Mouse (Mus musculus) thymus, adult 2 months (tissue): Measurements from ENCODE around the gene Urgcp. TPM values are rescaled to one million over a fixed set of nuclear protein-coding genes. Genes with fewer than 3 reads are reported as not detected.

ENCODE experiments used
- DNase-seq: peaks from one replicate; pipeline ENCODE4 v3.0.0; 2021
- H3K27ac ChIP-seq: fragments of 200-500 bp; 2 replicates; pipeline ENCODE4 v1.5.1; 2012; ENCODE audit warnings: low read length, control low read depth; ENCODE audit not compliant: control insufficient read depth, insufficient read depth
- H3K27me3 ChIP-seq: fragments of 200-500 bp; 2 replicates; pipeline ENCODE4 v1.6.1; 2012; ENCODE audit warnings: mild to moderate bottlenecking, low read length, moderate library complexity, mixed read lengths; ENCODE audit not compliant: control insufficient read depth, insufficient read depth
- H3K36me3 ChIP-seq: fragments of 200-500 bp; 2 replicates; pipeline ENCODE4 v1.6.1; 2012; ENCODE audit warnings: mild to moderate bottlenecking, low read length, moderate library complexity; ENCODE audit not compliant: control insufficient read depth, insufficient read depth
- H3K4me1 ChIP-seq: fragments of 200-500 bp; replicated peaks from 2 replicates; pipeline ENCODE4 v1.6.1; 2012; ENCODE audit warnings: low read length; ENCODE audit not compliant: control insufficient read depth, insufficient read depth
- H3K4me3 ChIP-seq: fragments of 200-500 bp; 2 replicates; pipeline ENCODE4 v1.5.1; 2012; ENCODE audit warnings: mild to moderate bottlenecking, low read length, control low read depth, moderate library complexity; ENCODE audit not compliant: control insufficient read depth, insufficient read depth
- CTCF ChIP-seq: fragments of 200-500 bp; IDR thresholded peaks from 2 replicates; pipeline ENCODE4 v1.5.1; 2012; ENCODE audit warnings: mild to moderate bottlenecking, control low read depth, low read length, moderate library complexity, borderline replicate concordance; ENCODE audit not compliant: control insufficient read depth, poor library complexity, insufficient read depth; ENCODE audit errors: extremely low read depth
- POLR2A ChIP-seq: fragments of 200-500 bp; IDR thresholded peaks from 2 replicates; pipeline ENCODE4 v1.6.1; 2012; ENCODE audit warnings: mild to moderate bottlenecking, low read length, control low read depth, moderate library complexity; ENCODE audit not compliant: control insufficient read depth, poor library complexity, insufficient read depth; ENCODE audit errors: extremely low read depth
- WGBS: fragments of 180-500 bp; shearing (Covaris S2); methylation state at CpG from one replicate; pipeline ENCODE4 v1.1.7; 2018; 5-methylcytosine and 5-hydroxymethylcytosine counted together
- polyA plus RNA-seq: library from polyadenylated mRNA; depleted of rRNA; stranded (reverse); fragments of >200 nt; gene quantifications from 2 replicates; pipeline ENCODE4 v1.2.3, GENCODE M21; 2012

The Urgcp gene
- polyA plus RNA-seq, 1 experiment: 22.2 TPM

DNA sequence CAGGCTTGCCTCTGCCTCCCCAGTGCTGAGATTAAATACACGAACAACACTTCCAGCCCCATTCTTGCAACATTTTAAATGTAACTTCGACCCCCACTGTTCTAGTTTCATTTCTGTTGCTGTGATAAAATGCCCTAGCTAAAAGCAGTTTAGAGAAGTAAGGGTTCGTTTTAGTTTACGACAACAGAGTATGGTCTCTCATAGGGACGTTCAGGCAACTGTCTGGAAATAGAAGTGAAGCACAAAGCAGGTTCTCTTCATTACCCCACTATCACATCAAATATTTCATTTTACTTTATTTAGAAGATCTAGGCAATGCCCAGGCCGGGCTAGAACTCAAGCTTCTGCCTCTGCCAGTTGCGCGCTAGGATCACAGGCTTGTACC, 25.5 kb upstream of the Urgcp start:
- TF ChIP-seq POLR2A: no peak
- no peak for TF ChIP-seq CTCF
- Histone ChIP-seq H3K4me3 (peak overlapping the region; percentile 87), H3K27ac (peak overlapping the region; percentile 72; the same call in 1 of the 2 replicates), H3K27me3 (no peaks in the 10 kb centered on the region), H3K4me1 (peaks cover 11% of the 10 kb centered on the region), H3K36me3 (peaks cover 4% of the 10 kb centered on the region; the same call in 1 of the 2 replicates)
- 33% methylated on average over 8 of the region's 8 CpGs for WGBS
- DNase-seq: no peak

DNA sequence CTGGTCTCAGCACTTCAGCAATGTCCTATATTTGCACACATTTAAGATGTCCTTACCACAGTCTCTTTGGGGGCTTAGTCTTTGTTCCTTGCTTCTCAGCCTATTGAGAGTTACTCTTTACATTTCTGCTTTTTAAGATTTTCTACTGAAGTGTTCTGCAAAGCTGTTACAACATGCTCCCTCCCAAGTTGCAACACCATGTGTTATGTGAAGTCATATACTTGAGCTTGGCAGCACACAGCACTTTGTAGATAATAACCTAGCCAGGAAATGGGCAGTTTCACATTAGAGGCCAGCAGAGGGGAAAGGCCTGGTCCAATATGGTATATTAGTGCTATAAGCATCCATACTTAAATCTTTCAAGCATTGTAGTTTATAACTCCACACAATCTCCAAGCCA, 23.6 kb upstream of the Urgcp start:
- DNase-seq: no peak
- Histone ChIP-seq H3K36me3 (no peaks in the 10 kb centered on the region), H3K27me3 (no peaks in the 10 kb centered on the region), H3K27ac (no peak overlapping the region), H3K4me3 (no peak overlapping the region), H3K4me1 (peaks cover 11% of the 10 kb centered on the region)
- TF ChIP-seq POLR2A: no peak
- TF ChIP-seq CTCF: no peak

DNA sequence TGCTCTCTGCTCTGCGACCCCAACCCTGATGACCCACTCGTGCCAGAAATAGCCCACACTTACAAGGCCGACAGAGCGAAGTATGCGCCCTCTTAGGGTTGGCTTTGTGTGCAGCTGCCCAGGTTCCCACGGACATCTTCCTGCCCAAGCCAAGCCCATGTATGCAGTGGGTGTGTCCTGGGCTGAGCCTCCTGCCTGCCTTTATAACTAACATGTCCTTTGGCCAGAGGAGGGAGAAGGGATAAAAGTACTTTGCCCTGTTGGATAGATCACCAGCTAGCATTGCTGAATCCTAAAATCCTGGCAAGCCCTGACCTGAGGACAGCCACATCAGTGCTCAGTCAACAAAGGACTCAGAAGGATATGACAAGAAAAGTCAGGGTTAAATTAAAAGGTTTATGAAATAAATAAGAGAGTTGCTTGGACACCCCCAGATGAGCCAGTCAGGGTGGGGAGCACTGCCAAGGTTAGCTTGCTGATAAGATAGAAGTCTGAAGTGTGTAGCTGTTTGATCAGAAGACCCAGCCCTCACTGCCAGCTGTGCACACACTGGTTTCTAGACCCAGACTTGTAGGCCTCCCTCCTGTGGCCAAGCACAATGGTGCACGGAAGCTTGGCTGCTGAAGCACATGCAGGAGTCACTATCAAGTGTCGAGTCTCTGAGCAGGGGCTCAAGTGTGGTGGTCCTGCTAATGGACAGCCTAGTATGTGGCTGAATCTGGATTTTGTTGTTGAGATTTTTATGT, 20.2 kb upstream of the Urgcp start:
- TF ChIP-seq CTCF: no peak
- TF ChIP-seq POLR2A: no peak
- no peak for DNase-seq
- H3K4me1 ChIP-seq: 0 out of 2 replicates have a peak, but pooled peaks cover under 1% of the 10 kb centered on the region
- no peak overlapping the region for H3K27ac ChIP-seq
- H3K27me3 ChIP-seq: no peaks in the 10 kb centered on the region
- WGBS: 79% methylated on average over 8 of the region's 8 CpGs
- no peak overlapping the region for H3K4me3 ChIP-seq
- H3K36me3 ChIP-seq: no peaks in the 10 kb centered on the region

DNA sequence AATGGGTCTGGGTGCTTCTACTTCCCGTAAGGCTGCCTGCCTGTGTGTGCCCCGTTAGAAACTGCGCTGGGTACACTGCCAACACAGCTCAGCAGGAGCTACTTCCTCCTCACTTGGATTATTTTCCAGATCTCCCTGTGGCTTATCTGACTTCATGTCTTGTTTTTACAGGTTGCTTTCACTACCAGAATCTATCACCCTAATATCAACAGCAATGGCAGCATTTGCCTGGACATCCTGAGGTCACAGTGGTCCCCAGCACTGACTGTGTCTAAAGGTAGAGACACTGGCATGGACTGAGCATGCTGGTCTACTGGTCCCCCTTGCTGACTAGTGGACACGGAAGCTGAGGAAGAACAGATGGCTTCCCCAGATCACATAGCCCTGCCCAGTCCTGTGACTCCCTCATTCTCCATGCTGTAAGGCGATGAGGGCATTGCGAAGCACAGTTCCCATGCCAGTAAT, 17.9 kb upstream of the Urgcp start:
- Histone ChIP-seq H3K4me1 (no peaks in the 10 kb centered on the region), H3K27ac (no peak overlapping the region), H3K27me3 (no peaks in the 10 kb centered on the region), H3K36me3 (no peaks in the 10 kb centered on the region), H3K4me3 (no peak overlapping the region)
- DNase-seq: no peak
- no peak for TF ChIP-seq POLR2A
- TF ChIP-seq CTCF: no peak
- 94% methylated on average over 6 of the region's 6 CpGs for WGBS

DNA sequence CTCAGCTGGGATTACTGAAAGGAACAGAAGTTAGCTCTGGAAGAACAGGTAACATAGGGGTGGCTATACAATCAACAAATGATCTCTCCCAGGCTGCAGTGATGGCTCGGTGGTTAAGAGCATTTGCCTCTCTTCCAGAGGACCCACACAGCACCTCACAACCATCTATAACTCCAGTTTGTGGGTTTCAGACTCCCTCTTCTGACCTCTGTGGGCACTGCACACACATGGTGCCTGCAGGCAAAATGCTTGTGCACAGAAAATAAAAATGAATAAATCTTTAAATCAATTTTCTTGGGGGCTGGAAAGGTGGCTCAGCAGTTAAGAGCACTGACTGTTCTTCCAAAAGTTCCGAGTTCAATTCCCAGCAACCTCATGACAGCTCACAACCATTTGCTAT, 16.3 kb upstream of the Urgcp start:
- TF ChIP-seq CTCF (no peak), POLR2A (no peak)

DNA sequence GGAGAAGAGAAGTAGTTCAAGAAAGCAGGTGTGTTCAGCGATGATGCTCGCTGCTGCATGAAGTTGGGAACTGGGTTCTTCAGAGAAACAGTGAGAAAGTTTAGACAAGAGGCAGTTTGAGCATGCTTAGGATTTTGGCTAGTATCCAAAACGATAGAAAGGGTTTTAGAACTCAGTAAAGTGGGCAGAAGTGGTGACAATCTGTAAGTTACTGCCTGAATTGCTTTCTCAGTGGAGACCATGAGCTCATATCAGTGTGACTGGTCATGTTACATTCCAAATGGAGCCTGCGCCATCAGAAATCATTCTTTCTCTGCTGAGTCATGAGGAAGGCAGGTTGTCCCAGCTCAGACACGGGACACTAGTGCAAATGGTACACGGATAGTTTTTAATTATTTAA, 3.8 kb upstream of the Urgcp start:
- Histone ChIP-seq H3K27me3 (no peaks in the 10 kb centered on the region), H3K4me3 (no peak overlapping the region), H3K4me1 (no peaks in the 10 kb centered on the region; the same call in 1 of the 2 replicates), H3K36me3 (no peaks in the 10 kb centered on the region), H3K27ac (no peak overlapping the region)
- TF ChIP-seq POLR2A (no peak), CTCF (no peak)
- no peak for DNase-seq
- 91% methylated on average over 6 of the region's 6 CpGs for WGBS

More for the DNA sequence above, 16.3 kb upstream of the Urgcp start:
- no peak for DNase-seq
- no peaks in the 10 kb centered on the region for H3K36me3 ChIP-seq
- WGBS: 97% methylated on average over 2 of the region's 2 CpGs
- H3K27me3 ChIP-seq: no peaks in the 10 kb centered on the region
- H3K4me3 ChIP-seq: no peak overlapping the region
- no peak overlapping the region for H3K27ac ChIP-seq
- H3K4me1 ChIP-seq: no peaks in the 10 kb centered on the region

DNA sequence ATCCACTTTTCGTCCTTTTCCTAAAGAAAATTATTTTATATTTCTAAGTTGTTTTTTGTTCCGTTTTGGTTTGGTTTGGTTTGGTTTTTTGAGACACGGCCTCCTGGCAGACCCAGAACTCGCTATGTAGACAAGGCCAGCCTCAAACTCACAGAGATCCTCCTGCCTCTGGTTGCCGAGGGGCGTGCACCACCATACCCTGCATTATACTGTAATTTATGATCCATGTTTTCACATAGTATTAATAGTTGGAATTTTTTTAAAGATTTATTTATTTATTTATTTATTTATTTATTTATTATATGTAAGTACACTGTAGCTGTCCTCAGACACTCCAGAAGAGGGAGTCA, 432 bp upstream of the Urgcp start:
- Histone ChIP-seq H3K27ac (0 out of 2 replicates have a peak overlapping the region, but pooled peaks have one; percentile 26), H3K36me3 (no peaks in the 10 kb centered on the region), H3K4me1 (no peaks in the 10 kb centered on the region; the same call in 1 of the 2 replicates), H3K4me3 (0 out of 2 replicates have a peak overlapping the region, but pooled peaks have one; percentile 15), H3K27me3 (no peaks in the 10 kb centered on the region)
- whole genome bisulfite sequencing: 11% methylated on average over 6 of the region's 6 CpGs
- TF ChIP-seq POLR2A (no peak), CTCF (no peak)
- DNase-seq: no peak
